ENCODE assay signal across 28 mouse cellular contexts in genomic region chr13:45658343-45658742, GRCm38 (mm10).
A peak's percentile ranks its signal among the peaks of the same experiment; 100 is the strongest.
DNase-seq lines count a peak whose midpoint lies in the region; ATAC-seq and TF ChIP-seq lines count a peak whose summit lies in the region.
"Had no signal": no experiment of that assay in that cellular context is flagged by ENCODE, and none has a peak within 500 bp of the region (broad histone marks: within the 10 kb centered on the region; RNA-seq: fewer than 3 reads in every experiment).

No protein-coding gene starts in this region.

- no peaks in the 10 kb centered on the region for H3K36me3 ChIP-seq in lung, postnatal 0 days (ENCODE audit: insufficient read depth, low read length)
- H3K36me3 ChIP-seq: embryonic facial prominence, embryonic 13.5 days; embryonic facial prominence, embryonic 15.5 days; forebrain, embryonic 10.5 days; forebrain, embryonic 12.5 days had no signal

- no peak overlapping the region for H3K4me3 ChIP-seq in lung, adult 2 months (replicated peaks; ENCODE audit: extremely low read depth, low read depth, low read length)
- no peak overlapping the region for H3K4me3 ChIP-seq in lung, postnatal 0 days (ENCODE audit: low read depth, low read length)
- H3K4me3 ChIP-seq: embryonic facial prominence, embryonic 13.5 days; embryonic facial prominence, embryonic 15.5 days; erythroblast, embryonic 14.5 days; forebrain, embryonic 10.5 days; forebrain, embryonic 12.5 days had no signal

- no peak overlapping the region for H3K27ac ChIP-seq in lung, postnatal 0 days (ENCODE audit: low read length)
- H3K27ac ChIP-seq: embryonic facial prominence, embryonic 13.5 days; embryonic facial prominence, embryonic 15.5 days; forebrain, embryonic 10.5 days; forebrain, embryonic 12.5 days had no signal

- peak; percentile 89 for ATAC-seq in lung, postnatal 0 days
- ATAC-seq: activated CD4-positive, CD25-positive, alpha-beta regulatory T cell, adult 4 months; CD4-positive, CD25-positive, alpha-beta regulatory T cell, adult 4 months; forebrain, embryonic 14.5 days; Patski had no signal

- H3K4me2 ChIP-seq in lung, postnatal 0 days (replicated peaks; ENCODE audit: low read depth, low read length): no peak overlapping the region
- H3K4me2 ChIP-seq: embryonic facial prominence, embryonic 13.5 days; embryonic facial prominence, embryonic 15.5 days; forebrain, embryonic 12.5 days had no signal

- no peak for TF ChIP-seq CTCF in lung, adult 2 months (IDR thresholded peaks at IDR 0.05; ENCODE audit: insufficient read depth, low read length)
- TF ChIP-seq CTCF in lung, postnatal 0 days (IDR thresholded peaks at IDR 0.05): no peak

- peak; percentile 40 to 65 for DNase-seq in lung, adult 18-20 months
- no peak for DNase-seq in lung, adult 2 months
- DNase-seq in lung, postnatal 0 days (ENCODE audit: low spot score): peak; percentile 79
- DNase-seq in lung, postnatal 25 days (ENCODE audit: low spot score): peak; percentile 50
- peak; percentile 21 to 39 for DNase-seq in lung, postnatal 4 days
- DNase-seq in adrenal gland, adult 2 months: no peak
- no peak for DNase-seq in kidney, postnatal 4 days
- DNase-seq: adrenal gland, postnatal 10 days; adrenal gland, postnatal 25 days; B cell, adult 2 months; cerebellum, adult 11 months; cerebellum, adult 18-20 months; cerebellum, adult 8-10 months; cerebellum, adult 9-11 months; cerebellum, postnatal 14 days; cerebellum, postnatal 36 days; embryo, embryonic 11 days had no signal

- 81% methylated on average over 5 of the region's 5 CpGs for WGBS in lung, adult 2 months
- 55% methylated on average over 5 of the region's 5 CpGs for WGBS in lung, postnatal 0 days

- H3K4me1 ChIP-seq in lung, adult 2 months (ENCODE audit: control insufficient read depth, insufficient read depth, low read length): peaks cover 2% of the 10 kb centered on the region; the same call in 1 of the 2 replicates
- no peaks in the 10 kb centered on the region for H3K4me1 ChIP-seq in lung, postnatal 0 days (ENCODE audit: insufficient read depth, low read depth, low read length)

- no peaks in the 10 kb centered on the region for H3K9me3 ChIP-seq in lung, postnatal 0 days (ENCODE audit: low read length)
- H3K9me3 ChIP-seq: embryonic facial prominence, embryonic 13.5 days; embryonic facial prominence, embryonic 15.5 days; forebrain, embryonic 10.5 days; forebrain, embryonic 12.5 days; G1E had no signal

- no peak; the same call in 1 of the 2 replicates for TF ChIP-seq EP300 in lung, postnatal 0 days (IDR thresholded peaks at IDR 0.05)

- no peaks in the 10 kb centered on the region for H3K27me3 ChIP-seq in lung, postnatal 0 days (replicated peaks; ENCODE audit: insufficient read depth, low read length)
- H3K27me3 ChIP-seq: CH12.LX; embryonic facial prominence, embryonic 13.5 days; embryonic facial prominence, embryonic 15.5 days; forebrain, embryonic 12.5 days; Patski had no signal

- no peak for TF ChIP-seq POLR2A in lung, adult 2 months (IDR thresholded peaks at IDR 0.05; ENCODE audit: borderline replicate concordance, extremely low read depth, low read depth, low read length)

- H3K9ac ChIP-seq in lung, postnatal 0 days (replicated peaks; ENCODE audit: low read depth): no peak overlapping the region
- H3K9ac ChIP-seq: embryonic facial prominence, embryonic 13.5 days; embryonic facial prominence, embryonic 15.5 days; forebrain, embryonic 12.5 days had no signal

Comparison
In these comparisons a context has a peak if more than half of its experiments do, and no peak if none do; other contexts are left out.
1. DNase-seq: peak in lung, adult 18-20 months (2 of 2), lung, postnatal 0 days (single experiment), lung, postnatal 25 days (single experiment) and lung, postnatal 4 days (2 of 2); none in lung, adult 2 months (single experiment), adrenal gland, adult 2 months (single experiment) and kidney, postnatal 4 days (0 of 2).